Mouse (Mus musculus): ENCODE data around the gene Tmem189.

Tmem189 gene

GRCm38 (mm10) chr2:167678600-167678999, 11.0 kb downstream of the Tmem189 start:
- no peak for DNase-seq

- DNase-seq = peak in 1 of 2 experiments; percentile 42
These were observed 14.3 kb downstream of the Tmem189 start for GRCm38 (mm10) chr2:167675120-167675909.

- peak in 1 of 2 experiments; percentile 43 for DNase-seq
These were observed 17.4 kb downstream of the Tmem189 start for GRCm38 (mm10) chr2:167672212-167672685.

GRCm38 (mm10) chr2:167671101-167671633, 18.5 kb downstream of the Tmem189 start:
- DNase-seq = no peak

- DNase-seq = no peak
These were observed 20.2 kb downstream of the Tmem189 start for GRCm38 (mm10) chr2:167669398-167669797.

- no peak for DNase-seq
These were observed 21.2 kb downstream of the Tmem189 start for GRCm38 (mm10) chr2:167668426-167668825.

- DNase-seq = no peak
These were observed 23.5 kb downstream of the Tmem189 start for GRCm38 (mm10) chr2:167665972-167666713.

GRCm38 (mm10) chr2:167662713-167663112, 26.9 kb downstream of the Tmem189 start:
- DNase-seq = no peak

- peak; percentile 93 to 96 for DNase-seq
These were observed 28.1 kb downstream of the Tmem189 start, which contains the start of gene Gm20431 for GRCm38 (mm10) chr2:167661270-167662203. TSS of gene Gm20431 (minus strand) at chr2:167661496.

- peak in 1 of 2 experiments; percentile 31 for DNase-seq
These were observed 29.0 kb downstream of the Tmem189 start for GRCm38 (mm10) chr2:167660611-167660971.

- DNase-seq = no peak
These were observed 29.6 kb downstream of the Tmem189 start for GRCm38 (mm10) chr2:167659847-167660610.

GRCm38 (mm10) chr2:167659177-167659846, 30.3 kb downstream of the Tmem189 start:
- DNase-seq = no peak

- no peak for DNase-seq
These were observed 30.9 kb downstream of the Tmem189 start for GRCm38 (mm10) chr2:167658712-167659111.

- no peak for DNase-seq
These were observed 31.6 kb downstream of the Tmem189 start for GRCm38 (mm10) chr2:167657973-167658372.

GRCm38 (mm10) chr2:167656629-167657478, 32.8 kb downstream of the Tmem189 start:
- peak; percentile 85 to 90 for DNase-seq

- DNase-seq = no peak
These were observed 34.6 kb downstream of the Tmem189 start for GRCm38 (mm10) chr2:167654911-167655600.

GRCm38 (mm10) chr2:167652694-167653093, 36.9 kb downstream of the Tmem189 start:
- no peak for DNase-seq

GRCm38 (mm10) chr2:167651622-167652021, 38.0 kb downstream of the Tmem189 start:
- no peak for DNase-seq
